Mouse (Mus musculus): ENCODE measurements at regions not wholly inside any gene's neighbourhood (a gene's known extent, or its start where the extent isn't known, plus 50 kb on each side); places are given as distances from the start of the nearest gene placed in this dataset.

- no peaks in the 10 kb centered on the region for H3K27me3 ChIP-seq (ENCODE audit: control insufficient read depth, insufficient read depth, low read length)
- no peak for ATAC-seq (ENCODE audit: low FRiP score, low TSS enrichment)
- no peak overlapping the region for H3K27ac ChIP-seq (ENCODE audit: low read depth, low read length)
- no peaks in the 10 kb centered on the region for H3K4me1 ChIP-seq (ENCODE audit: control insufficient read depth, insufficient read depth, low read length)
- H3K9ac ChIP-seq (ENCODE audit: low read depth, low read length) = no peak overlapping the region
- no peaks in the 10 kb centered on the region for H3K36me3 ChIP-seq (ENCODE audit: control insufficient read depth, insufficient read depth, low read length)
- H3K4me3 ChIP-seq (ENCODE audit: low read length) = no peak overlapping the region
- no peaks in the 10 kb centered on the region for H3K9me3 ChIP-seq (ENCODE audit: control insufficient read depth, low read length)
- no peak overlapping the region for H3K4me2 ChIP-seq (replicated peaks; ENCODE audit: low read depth, low read length)
- 73% methylated on average over 4 of the region's 4 CpGs for WGBS
Measured at GRCm38 (mm10) chr1:35730309-35730708, 337.9 kb upstream of the Hs6st1 start.

GRCm38 (mm10) chr1:35736247-35736646 is 332.0 kb upstream of the Hs6st1 start:
- no peaks in the 10 kb centered on the region for H3K4me1 ChIP-seq (ENCODE audit: control insufficient read depth, insufficient read depth, low read length)
- H3K27me3 ChIP-seq (ENCODE audit: control insufficient read depth, insufficient read depth, low read length) = no peaks in the 10 kb centered on the region
- no peak overlapping the region for H3K4me2 ChIP-seq (replicated peaks; ENCODE audit: low read depth, low read length)
- no peak overlapping the region for H3K4me3 ChIP-seq (ENCODE audit: low read length)
- H3K27ac ChIP-seq (ENCODE audit: low read depth, low read length) = no peak overlapping the region
- no peak for ATAC-seq (ENCODE audit: low FRiP score, low TSS enrichment)
- no peaks in the 10 kb centered on the region for H3K9me3 ChIP-seq (ENCODE audit: control insufficient read depth, low read length)
- H3K9ac ChIP-seq (ENCODE audit: low read depth, low read length) = no peak overlapping the region
- no peaks in the 10 kb centered on the region for H3K36me3 ChIP-seq (ENCODE audit: control insufficient read depth, insufficient read depth, low read length)

- Histone ChIP-seq H3K4me2 (replicated peaks; ENCODE audit: low read depth, low read length) (no peak overlapping the region), H3K27ac (ENCODE audit: low read depth, low read length) (no peak overlapping the region), H3K4me1 (ENCODE audit: control insufficient read depth, insufficient read depth, low read length) (no peaks in the 10 kb centered on the region), H3K36me3 (ENCODE audit: control insufficient read depth, insufficient read depth, low read length) (no peaks in the 10 kb centered on the region), H3K9ac (ENCODE audit: low read depth, low read length) (no peak overlapping the region), H3K4me3 (ENCODE audit: low read length) (no peak overlapping the region), H3K9me3 (ENCODE audit: control insufficient read depth, low read length) (no peaks in the 10 kb centered on the region), H3K27me3 (ENCODE audit: control insufficient read depth, insufficient read depth, low read length) (no peaks in the 10 kb centered on the region)
- WGBS = 94% methylated on average over 7 of the region's 7 CpGs
- ATAC-seq (ENCODE audit: low FRiP score, low TSS enrichment) = no peak
Measured at GRCm38 (mm10) chr1:35749603-35750002, 318.6 kb upstream of the Hs6st1 start.

GRCm38 (mm10) chr1:35750092-35750521 is 318.1 kb upstream of the Hs6st1 start:
- H3K4me1 ChIP-seq (ENCODE audit: control insufficient read depth, insufficient read depth, low read length) = no peaks in the 10 kb centered on the region
- H3K9me3 ChIP-seq (ENCODE audit: control insufficient read depth, low read length) = no peaks in the 10 kb centered on the region
- 53% methylated on average over 4 of the region's 4 CpGs for WGBS
- no peaks in the 10 kb centered on the region for H3K36me3 ChIP-seq (ENCODE audit: control insufficient read depth, insufficient read depth, low read length)
- no peak overlapping the region for H3K4me2 ChIP-seq (replicated peaks; ENCODE audit: low read depth, low read length)
- no peaks in the 10 kb centered on the region for H3K27me3 ChIP-seq (ENCODE audit: control insufficient read depth, insufficient read depth, low read length)
- no peak overlapping the region for H3K27ac ChIP-seq (ENCODE audit: low read depth, low read length)
- H3K4me3 ChIP-seq (ENCODE audit: low read length) = no peak overlapping the region
- H3K9ac ChIP-seq (ENCODE audit: low read depth, low read length) = no peak overlapping the region
- no peak for ATAC-seq (ENCODE audit: low FRiP score, low TSS enrichment)

- 94% methylated on average over 9 of the region's 9 CpGs for WGBS
- Histone ChIP-seq H3K9me3 (ENCODE audit: control insufficient read depth, low read length) (no peaks in the 10 kb centered on the region), H3K9ac (ENCODE audit: low read depth, low read length) (no peak overlapping the region), H3K27me3 (ENCODE audit: control insufficient read depth, insufficient read depth, low read length) (no peaks in the 10 kb centered on the region), H3K36me3 (ENCODE audit: control insufficient read depth, insufficient read depth, low read length) (no peaks in the 10 kb centered on the region), H3K4me1 (ENCODE audit: control insufficient read depth, insufficient read depth, low read length) (no peaks in the 10 kb centered on the region), H3K4me3 (ENCODE audit: low read length) (no peak overlapping the region), H3K4me2 (replicated peaks; ENCODE audit: low read depth, low read length) (no peak overlapping the region), H3K27ac (ENCODE audit: low read depth, low read length) (no peak overlapping the region)
- no peak for ATAC-seq (ENCODE audit: low FRiP score, low TSS enrichment)
Measured at GRCm38 (mm10) chr1:35752636-35753035, 315.6 kb upstream of the Hs6st1 start.

GRCm38 (mm10) chr1:35754170-35754569 is 314.0 kb upstream of the Hs6st1 start:
- H3K9me3 ChIP-seq (ENCODE audit: control insufficient read depth, low read length) = no peaks in the 10 kb centered on the region
- H3K4me3 ChIP-seq (ENCODE audit: low read length) = no peak overlapping the region
- H3K27ac ChIP-seq (ENCODE audit: low read depth, low read length) = no peak overlapping the region
- peak; percentile 68; the same call in 1 of the 2 replicates for ATAC-seq (ENCODE audit: low FRiP score, low TSS enrichment)
- H3K4me1 ChIP-seq (ENCODE audit: control insufficient read depth, insufficient read depth, low read length) = no peaks in the 10 kb centered on the region
- WGBS = 44% methylated on average over 11 of the region's 11 CpGs
- H3K27me3 ChIP-seq (ENCODE audit: control insufficient read depth, insufficient read depth, low read length) = no peaks in the 10 kb centered on the region
- H3K9ac ChIP-seq (ENCODE audit: low read depth, low read length) = no peak overlapping the region
- no peak overlapping the region for H3K4me2 ChIP-seq (replicated peaks; ENCODE audit: low read depth, low read length)
- no peaks in the 10 kb centered on the region for H3K36me3 ChIP-seq (ENCODE audit: control insufficient read depth, insufficient read depth, low read length)

- no peaks in the 10 kb centered on the region for H3K9me3 ChIP-seq (ENCODE audit: control insufficient read depth, low read length)
- no peak overlapping the region for H3K4me2 ChIP-seq (replicated peaks; ENCODE audit: low read depth, low read length)
- no peaks in the 10 kb centered on the region for H3K4me1 ChIP-seq (ENCODE audit: control insufficient read depth, insufficient read depth, low read length)
Measured at GRCm38 (mm10) chr1:35759010-35759409, 309.2 kb upstream of the Hs6st1 start.

GRCm38 (mm10) chr1:35759600-35759999 is 308.6 kb upstream of the Hs6st1 start:
- Histone ChIP-seq H3K4me1 (ENCODE audit: control insufficient read depth, insufficient read depth, low read length) (no peaks in the 10 kb centered on the region), H3K27ac (ENCODE audit: low read depth, low read length) (no peak overlapping the region), H3K4me3 (ENCODE audit: low read length) (no peak overlapping the region), H3K36me3 (ENCODE audit: control insufficient read depth, insufficient read depth, low read length) (no peaks in the 10 kb centered on the region), H3K9ac (ENCODE audit: low read depth, low read length) (no peak overlapping the region), H3K27me3 (ENCODE audit: control insufficient read depth, insufficient read depth, low read length) (no peaks in the 10 kb centered on the region), H3K4me2 (replicated peaks; ENCODE audit: low read depth, low read length) (no peak overlapping the region), H3K9me3 (ENCODE audit: control insufficient read depth, low read length) (no peaks in the 10 kb centered on the region)
- ATAC-seq (ENCODE audit: low FRiP score, low TSS enrichment) = no peak
- WGBS = 83% methylated on average over 4 of the region's 4 CpGs

More at GRCm38 (mm10) chr1:35759010-35759409, 309.2 kb upstream of the Hs6st1 start:
- 76% methylated on average over 12 of the region's 12 CpGs for WGBS
- H3K4me3 ChIP-seq (ENCODE audit: low read length) = no peak overlapping the region
- no peak for ATAC-seq (ENCODE audit: low FRiP score, low TSS enrichment)
- H3K27me3 ChIP-seq (ENCODE audit: control insufficient read depth, insufficient read depth, low read length) = no peaks in the 10 kb centered on the region
- no peak overlapping the region for H3K27ac ChIP-seq (ENCODE audit: low read depth, low read length)
- H3K9ac ChIP-seq (ENCODE audit: low read depth, low read length) = no peak overlapping the region
- no peaks in the 10 kb centered on the region for H3K36me3 ChIP-seq (ENCODE audit: control insufficient read depth, insufficient read depth, low read length)

GRCm38 (mm10) chr1:35763051-35763450 is 305.1 kb upstream of the Hs6st1 start:
- ATAC-seq (ENCODE audit: low FRiP score, low TSS enrichment) = no peak
- H3K27me3 ChIP-seq (ENCODE audit: control insufficient read depth, insufficient read depth, low read length) = no peaks in the 10 kb centered on the region
- no peaks in the 10 kb centered on the region for H3K4me1 ChIP-seq (ENCODE audit: control insufficient read depth, insufficient read depth, low read length)

GRCm38 (mm10) chr1:35763456-35763855 is 304.7 kb upstream of the Hs6st1 start:
- no peaks in the 10 kb centered on the region for H3K9me3 ChIP-seq (ENCODE audit: control insufficient read depth, low read length)
- 82% methylated on average over 10 of the region's 10 CpGs for WGBS
- H3K27ac ChIP-seq (ENCODE audit: low read depth, low read length) = no peak overlapping the region
- H3K9ac ChIP-seq (ENCODE audit: low read depth, low read length) = no peak overlapping the region
- H3K27me3 ChIP-seq (ENCODE audit: control insufficient read depth, insufficient read depth, low read length) = no peaks in the 10 kb centered on the region
- H3K4me3 ChIP-seq (ENCODE audit: low read length) = no peak overlapping the region
- ATAC-seq (ENCODE audit: low FRiP score, low TSS enrichment) = no peak
- H3K4me1 ChIP-seq (ENCODE audit: control insufficient read depth, insufficient read depth, low read length) = no peaks in the 10 kb centered on the region
- no peak overlapping the region for H3K4me2 ChIP-seq (replicated peaks; ENCODE audit: low read depth, low read length)
- H3K36me3 ChIP-seq (ENCODE audit: control insufficient read depth, insufficient read depth, low read length) = no peaks in the 10 kb centered on the region

More at GRCm38 (mm10) chr1:35763051-35763450, 305.1 kb upstream of the Hs6st1 start:
- Histone ChIP-seq H3K9ac (ENCODE audit: low read depth, low read length) (no peak overlapping the region), H3K27ac (ENCODE audit: low read depth, low read length) (no peak overlapping the region), H3K9me3 (ENCODE audit: control insufficient read depth, low read length) (no peaks in the 10 kb centered on the region), H3K36me3 (ENCODE audit: control insufficient read depth, insufficient read depth, low read length) (no peaks in the 10 kb centered on the region), H3K4me2 (replicated peaks; ENCODE audit: low read depth, low read length) (no peak overlapping the region), H3K4me3 (ENCODE audit: low read length) (no peak overlapping the region)
- 85% methylated on average over 9 of the region's 9 CpGs for WGBS

Measured in kidney, embryonic 14.5 days (tissue).